Mouse (Mus musculus) left cerebral cortex, adult 11 months (tissue): ENCODE measurements around the gene G3bp2.

Experiments used
- DNase-seq: peaks from one replicate; pipeline ENCODE4 v3.0.0; 2022; ENCODE audit warnings: low spot score

The G3bp2 gene

GRCm38 (mm10) chr5:92098351-92099109, 15.0 kb upstream of the G3bp2 start:
- DNase-seq, result no peak

DNA sequence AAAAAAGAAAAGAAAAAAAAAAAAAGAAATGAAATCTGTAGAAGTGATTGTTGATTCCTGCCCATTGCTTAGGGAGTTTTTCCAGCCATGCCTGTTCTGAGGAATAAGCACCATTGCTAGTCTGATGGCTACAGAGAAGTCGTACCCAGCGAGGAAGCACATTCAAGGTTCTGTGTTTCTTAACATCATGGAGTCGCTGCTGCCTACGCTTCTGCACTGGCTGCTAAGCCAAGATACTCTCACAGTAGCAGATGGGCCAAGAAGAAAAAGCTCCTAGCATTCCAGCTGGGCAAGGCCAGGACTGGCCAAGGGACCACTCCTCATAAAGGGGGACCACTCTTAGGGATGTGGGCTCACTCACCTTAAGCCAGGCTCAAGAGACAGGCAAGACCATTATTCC, 14.3 kb upstream of the G3bp2 start:
- no peak for DNase-seq

GRCm38 (mm10) chr5:92096786-92097185, 13.3 kb upstream of the G3bp2 start:
- no peak for DNase-seq

GRCm38 (mm10) chr5:92094062-92094415, 10.5 kb upstream of the G3bp2 start:
- no peak for DNase-seq

- DNase-seq, result no peak
These were observed 9.9 kb upstream of the G3bp2 start for GRCm38 (mm10) chr5:92093263-92094061.

- DNase-seq, result no peak
These were observed 4.0 kb upstream of the G3bp2 start for GRCm38 (mm10) chr5:92087469-92087868.

DNA sequence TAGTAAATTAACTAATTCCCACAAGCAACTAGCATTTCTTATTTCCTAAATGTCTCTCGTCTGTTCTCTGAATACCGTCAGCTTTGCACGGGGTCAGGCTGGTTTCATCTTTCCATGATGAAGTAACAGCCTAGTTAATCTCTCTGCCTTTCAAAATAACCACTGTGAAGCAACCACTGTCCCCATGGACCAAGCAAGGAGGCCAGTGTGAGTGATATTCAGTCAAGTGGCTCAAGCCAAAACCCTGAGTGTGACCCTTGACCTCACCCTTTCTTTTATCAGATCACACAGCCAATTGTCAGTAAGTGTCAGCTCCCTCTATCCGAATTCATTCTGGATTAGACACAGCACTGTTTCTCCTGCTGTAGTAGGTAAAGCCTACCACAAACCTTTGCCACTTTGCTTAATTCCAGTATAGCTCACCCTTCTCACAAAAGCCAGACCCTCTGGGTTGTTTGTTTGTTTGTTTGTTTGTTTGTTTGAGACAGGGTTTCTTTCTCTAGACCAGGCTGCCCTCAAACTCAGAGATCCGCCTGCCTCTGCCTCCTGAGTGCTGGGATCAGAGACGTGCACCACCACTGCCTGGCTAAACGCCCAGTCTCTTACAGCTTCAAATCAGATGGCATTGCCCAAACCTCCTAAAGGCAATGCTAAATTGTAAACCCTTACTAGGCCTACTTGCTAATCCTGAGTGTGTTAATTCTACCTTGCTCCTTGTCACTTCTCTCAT, 2.5 kb upstream of the G3bp2 start:
- no peak for DNase-seq

GRCm38 (mm10) chr5:92085246-92085645, 1.7 kb upstream of the G3bp2 start:
- no peak for DNase-seq

DNA sequence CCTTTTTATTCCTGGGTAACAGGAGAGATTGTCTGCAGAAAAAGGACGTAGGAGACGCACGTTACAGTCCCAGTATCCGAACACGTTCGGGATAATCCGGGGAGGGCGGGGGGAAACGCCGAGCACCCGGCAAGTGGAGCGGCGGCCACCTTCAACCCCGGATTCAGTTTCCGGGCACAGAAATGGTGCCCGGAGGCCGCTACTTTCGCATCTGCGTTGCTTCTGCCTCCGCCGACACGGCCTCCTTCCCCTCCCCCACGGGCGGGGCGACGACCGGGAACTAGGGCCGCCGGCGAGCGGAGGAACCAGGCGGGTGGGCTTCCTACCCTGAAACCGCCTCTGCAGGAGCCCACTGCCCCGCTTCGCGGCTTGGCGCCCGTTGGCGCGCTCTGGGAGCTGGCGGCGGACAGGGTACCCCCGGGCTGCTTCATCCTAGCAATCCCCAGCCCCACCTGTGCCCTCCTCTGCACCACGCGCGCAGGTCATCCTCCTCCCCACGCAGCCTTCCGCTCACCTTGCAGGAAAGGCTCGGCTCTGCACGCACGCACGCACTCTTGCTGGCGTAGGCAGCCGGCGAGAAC, 608 bp downstream of the G3bp2 start:
- DNase-seq, result no peak

- DNase-seq, result no peak
These were observed 2.2 kb downstream of the G3bp2 start for GRCm38 (mm10) chr5:92081326-92081725.

GRCm38 (mm10) chr5:92080400-92080799, 3.1 kb downstream of the G3bp2 start:
- no peak for DNase-seq

DNA sequence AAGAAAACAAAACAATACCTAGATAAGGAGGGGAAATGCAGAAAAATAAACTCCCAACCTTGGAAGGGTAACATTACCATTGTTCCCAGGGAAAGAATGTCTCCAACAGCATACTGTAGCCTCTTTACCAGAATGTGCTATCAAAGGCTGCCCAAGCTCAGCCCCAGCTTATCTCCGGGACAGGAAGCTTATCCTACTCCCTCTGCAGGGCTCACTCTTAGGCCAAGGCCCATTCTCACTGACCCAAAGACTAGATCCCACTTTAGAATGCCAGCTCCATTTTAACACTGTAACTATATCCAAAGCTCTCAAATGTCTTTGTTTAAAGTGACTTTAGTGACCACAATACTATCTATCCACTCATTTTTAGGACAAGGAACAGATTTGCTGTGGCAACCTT, 4.2 kb downstream of the G3bp2 start:
- no peak for DNase-seq

DNA sequence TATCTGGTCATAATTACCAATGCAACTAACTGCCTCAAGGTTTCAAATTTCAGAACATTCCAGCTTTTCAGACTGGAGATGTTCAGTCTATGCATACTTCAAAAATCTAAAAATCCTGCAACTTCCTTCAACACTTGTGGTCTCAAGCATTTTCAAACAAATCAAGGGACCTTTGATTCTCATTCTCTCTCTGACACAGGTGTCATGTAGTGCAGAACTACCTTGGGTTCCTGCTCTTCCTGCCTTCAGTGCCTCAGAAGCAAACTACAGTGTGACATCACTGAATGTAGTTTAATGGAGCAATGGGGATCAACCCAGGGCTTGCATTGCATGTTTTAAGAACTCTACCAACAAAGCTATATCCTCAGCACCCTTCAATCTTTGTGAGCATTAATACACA, 4.8 kb downstream of the G3bp2 start:
- DNase-seq, result no peak

GRCm38 (mm10) chr5:92076273-92076672, 7.2 kb downstream of the G3bp2 start:
- DNase-seq, result no peak

DNA sequence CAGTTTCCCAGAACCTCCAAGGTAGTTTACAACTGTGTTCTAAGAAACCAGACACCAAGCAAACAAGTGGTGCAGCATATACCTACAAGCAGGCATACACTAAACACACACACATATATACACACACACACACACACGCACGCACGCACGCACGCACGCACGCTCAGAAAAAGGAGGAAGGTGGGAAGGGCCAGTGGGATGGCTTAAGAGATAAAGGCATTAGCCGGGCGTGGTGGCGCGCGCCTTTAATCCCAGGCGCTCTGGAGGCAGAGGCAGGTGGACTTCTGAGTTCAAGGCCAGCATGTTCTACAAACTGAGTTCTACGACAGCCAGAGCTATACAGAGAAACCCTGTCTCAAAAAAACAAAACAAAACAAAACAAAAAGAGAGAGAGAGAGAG, 9.5 kb downstream of the G3bp2 start:
- DNase-seq, result no peak

GRCm38 (mm10) chr5:92063192-92063591, 20.3 kb downstream of the G3bp2 start:
- no peak for DNase-seq

GRCm38 (mm10) chr5:92052866-92053265, 30.7 kb downstream of the G3bp2 start:
- no peak for DNase-seq

GRCm38 (mm10) chr5:92050419-92050818, 33.1 kb downstream of the G3bp2 start:
- DNase-seq, result no peak

- DNase-seq, result no peak
These were observed 39.7 kb downstream of the G3bp2 start, which contains the start of gene Cdkl2 for GRCm38 (mm10) chr5:92043783-92044182. Gene Cdkl2 (minus strand): TSS chr5:92043883.

GRCm38 (mm10) chr5:92042377-92043348, 40.9 kb downstream of the G3bp2 start:
- DNase-seq, result peak; percentile 89

GRCm38 (mm10) chr5:92019960-92020359, 63.6 kb downstream of the G3bp2 start:
- DNase-seq, result no peak
